Mouse (Mus musculus) gastrocnemius, adult 8-10 months (tissue): ENCODE data around the gene Wee2. TPM values are rescaled to one million over a fixed set of nuclear protein-coding genes. Genes with fewer than 3 reads are reported as not detected.

Experiments
- DNase-seq, 2 experiments: peaks; one replicate each; pipeline ENCODE4 v3.0.0; 2022; ENCODE audit warnings: low spot score in 2 of 2
- total RNA-seq, 4 experiments: library from RNA; stranded (reverse); gene quantifications; 2 replicates each; pipeline ENCODE4 v1.2.4; 2022

Gene Wee2
- total RNA-seq, 4 experiments from 2014 or later: not detected

- no peak for DNase-seq
Measured at GRCm38 (mm10) chr6:40435151-40436046, 3.5 kb upstream of the Wee2 start.

DNA sequence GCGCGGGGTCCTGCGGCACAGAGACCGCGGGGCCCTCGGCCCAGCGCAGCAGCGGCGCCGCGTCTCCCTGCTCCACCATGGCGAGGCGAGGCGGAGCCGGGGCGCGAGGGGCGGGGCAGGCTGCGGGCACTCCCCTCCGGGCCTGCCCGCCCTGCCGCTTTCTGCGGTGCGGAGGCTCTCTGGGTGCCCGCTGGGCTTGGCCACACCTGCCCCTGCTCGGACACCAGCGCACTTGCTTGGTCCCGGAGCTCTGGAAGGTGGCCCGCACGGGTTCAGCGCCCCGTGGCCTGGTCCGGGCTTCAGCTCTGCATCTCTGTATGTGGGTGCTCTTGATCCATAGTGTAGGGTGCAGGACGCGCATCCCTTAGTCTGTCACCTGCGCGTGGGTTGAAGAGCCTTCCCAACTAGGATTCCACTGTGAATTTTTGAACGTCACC is 2.8 kb upstream of the Wee2 start, which contains the start of gene E330009J07Rik:
E330009J07Rik (minus strand) TSS at position 89 of the 437 bp plus-strand sequence.
- peak; percentile 29 to 52 for DNase-seq

GRCm38 (mm10) chr6:40439731-40440130 is 843 bp downstream of the Wee2 start:
- DNase-seq: no peak

GRCm38 (mm10) chr6:40441276-40441675 is 2.4 kb downstream of the Wee2 start:
- no peak for DNase-seq

GRCm38 (mm10) chr6:40441755-40442154 is 2.9 kb downstream of the Wee2 start:
- DNase-seq: no peak

DNA sequence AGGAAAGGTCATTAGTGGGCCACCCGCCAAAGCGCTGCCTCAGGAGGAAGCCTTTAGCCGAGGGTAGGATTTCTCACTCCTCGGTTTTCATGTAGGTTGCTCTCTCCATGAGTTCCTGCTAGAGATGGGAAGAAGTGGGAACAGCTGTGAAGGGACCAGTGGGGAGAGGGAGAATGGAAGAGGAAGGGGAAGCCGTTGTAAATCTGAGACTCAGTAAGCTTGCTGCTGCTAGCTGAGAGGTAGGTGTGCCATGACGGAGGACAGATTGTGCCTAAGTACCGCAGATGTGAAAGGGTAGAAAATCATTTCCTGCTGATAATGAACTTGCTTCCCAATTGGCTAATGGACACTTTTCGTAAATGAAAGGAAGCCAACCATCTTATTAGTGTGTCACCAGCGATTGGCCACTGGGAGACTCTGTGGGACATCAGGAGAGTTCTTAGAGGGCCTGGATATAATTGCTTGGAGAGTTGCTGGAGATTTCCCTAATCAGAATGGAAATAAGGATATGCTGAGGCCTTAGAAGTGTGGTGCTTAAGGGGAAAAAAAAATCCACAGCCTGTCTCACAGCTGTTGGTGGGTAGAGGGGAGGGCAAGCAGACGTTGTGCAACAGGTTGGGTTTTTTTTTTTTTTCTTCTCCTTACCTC is 4.5 kb downstream of the Wee2 start:
- no peak for DNase-seq

- DNase-seq: no peak
Measured at GRCm38 (mm10) chr6:40448626-40449025, 9.7 kb downstream of the Wee2 start.

DNA sequence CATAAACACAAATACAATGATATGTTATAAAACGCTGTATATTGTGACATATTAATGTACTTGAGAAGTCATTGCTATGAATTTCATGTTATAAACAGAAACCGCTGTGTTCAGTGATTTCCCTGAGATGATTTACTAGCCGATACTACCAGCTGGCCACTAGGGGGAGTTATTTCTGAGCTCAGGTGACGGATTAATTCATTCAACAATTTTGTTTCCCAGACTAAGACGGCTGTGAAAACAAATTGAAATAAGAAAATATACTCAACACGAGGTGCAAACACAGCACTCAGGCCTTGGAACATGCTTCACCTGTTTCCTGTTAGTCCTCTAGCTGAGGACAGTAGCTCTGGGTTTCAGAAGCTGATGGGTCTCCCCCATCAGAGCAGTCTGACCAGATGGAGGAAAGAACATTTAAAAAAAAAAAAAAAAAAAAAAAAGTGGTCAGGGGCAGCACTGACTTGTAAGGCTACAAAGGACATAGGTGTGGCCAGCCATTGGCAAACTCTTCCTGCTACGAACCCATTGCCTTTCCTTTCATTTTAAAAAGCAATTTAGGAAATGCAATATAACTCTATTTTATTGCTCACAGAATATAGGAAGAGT is 15.7 kb downstream of the Wee2 start:
- DNase-seq: no peak

DNA sequence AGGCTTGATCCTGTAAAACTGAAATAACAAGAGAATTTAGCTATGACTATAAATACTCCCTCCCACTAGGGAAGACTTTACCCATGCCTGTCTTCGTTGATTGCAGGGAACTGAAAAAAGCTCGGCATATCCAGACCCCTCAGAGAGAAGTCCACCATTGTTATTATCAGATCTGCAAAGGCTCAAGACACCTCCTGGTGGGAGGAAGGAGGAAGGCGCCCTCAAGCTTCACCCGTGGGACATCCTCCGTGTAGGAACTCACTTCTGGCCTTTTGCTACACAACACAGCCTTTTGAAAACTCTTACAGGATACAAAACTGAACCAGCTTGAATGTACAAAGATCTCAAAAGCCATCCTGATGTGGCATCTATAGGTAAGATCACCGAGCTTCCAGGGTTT is 26.8 kb downstream of the Wee2 start:
- no peak for DNase-seq

- peak; percentile 77 to 86 for DNase-seq
Measured at GRCm38 (mm10) chr6:40470916-40471719, 32.2 kb downstream of the Wee2 start, which contains the start of gene Ssbp1. TSS of gene Ssbp1 (plus strand) at chr6:40471352.

- no peak for DNase-seq
Measured at GRCm38 (mm10) chr6:40471720-40472010, 32.8 kb downstream of the Wee2 start.

DNA sequence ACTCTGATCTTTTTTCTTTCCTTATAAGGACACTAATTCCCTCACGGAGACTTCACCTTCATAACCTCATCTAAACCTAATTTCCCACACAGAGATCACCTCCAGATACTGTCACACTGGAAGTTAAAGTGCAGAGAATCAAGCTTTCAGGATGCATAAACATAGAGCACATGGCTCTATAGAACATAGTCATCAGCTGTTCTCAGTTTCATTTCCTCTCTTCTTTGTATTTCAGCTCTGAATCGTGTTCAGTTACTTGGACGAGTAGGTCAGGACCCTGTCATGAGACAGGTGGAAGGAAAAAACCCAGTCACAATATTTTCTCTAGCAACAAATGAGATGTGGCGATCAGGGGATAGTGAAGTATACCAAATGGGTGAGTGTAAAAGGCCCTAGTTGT is 37.2 kb downstream of the Wee2 start:
- DNase-seq: no peak

- no peak for DNase-seq
Measured at GRCm38 (mm10) chr6:40479705-40480104, 40.8 kb downstream of the Wee2 start.

GRCm38 (mm10) chr6:40482318-40482717 is 43.4 kb downstream of the Wee2 start:
- DNase-seq: no peak

GRCm38 (mm10) chr6:40490933-40491332 is 52.0 kb downstream of the Wee2 start, which contains the start of gene Tas2r137:
TSS of gene Tas2r137 (plus strand) at chr6:40491233.
- no peak for DNase-seq

- DNase-seq: no peak
Measured at GRCm38 (mm10) chr6:40493229-40493628, 54.3 kb downstream of the Wee2 start, which contains the start of gene Tas2r108. TSS of gene Tas2r108 (plus strand) at chr6:40493529.

Other genes with a start within 250 kb of the Wee2 start
- 1 to 10 TPM; 4.1 to 6.9 (median 5.8) TPM for gene Agk, start 113.9 kb upstream of the Wee2 start, total RNA-seq
- gene E330009J07Rik, start 3.0 kb upstream of the Wee2 start, total RNA-seq: 1 to 10 TPM in 1 of 4 experiments, under 1 TPM in 3; 0.60 to 1.1 (median 0.86) TPM
- 10 to 100 TPM; 19.7 to 23.9 (median 21.7) TPM for gene Ssbp1, start 32.3 kb downstream of the Wee2 start, total RNA-seq
- not detected for gene Tas2r137, start 52.1 kb downstream of the Wee2 start, total RNA-seq
- gene Tas2r108, start 54.4 kb downstream of the Wee2 start, total RNA-seq: not detected
- not detected for gene Prss37, start 80.4 kb downstream of the Wee2 start, total RNA-seq
- gene Olfr461, start 116.0 kb downstream of the Wee2 start, total RNA-seq: not detected
- not detected for gene Olfr460, start 130.4 kb downstream of the Wee2 start, total RNA-seq
- under 1 TPM in 2 of 4 experiments, not detected in 2; 0.11 to 0.47 TPM for gene Clec5a, start 146.7 kb downstream of the Wee2 start, total RNA-seq
- not detected for gene Tas2r138, start 174.2 kb downstream of the Wee2 start, total RNA-seq
- gene Mgam, start 189.7 kb downstream of the Wee2 start, total RNA-seq: under 1 TPM; 0.07 to 0.43 (median 0.18) TPM